Mouse (Mus musculus): ENCODE measurements at regions not wholly inside any gene's neighbourhood (a gene's known extent, or its start where the extent isn't known, plus 50 kb on each side); places are given as distances from the start of the nearest gene placed in this dataset.

DNA sequence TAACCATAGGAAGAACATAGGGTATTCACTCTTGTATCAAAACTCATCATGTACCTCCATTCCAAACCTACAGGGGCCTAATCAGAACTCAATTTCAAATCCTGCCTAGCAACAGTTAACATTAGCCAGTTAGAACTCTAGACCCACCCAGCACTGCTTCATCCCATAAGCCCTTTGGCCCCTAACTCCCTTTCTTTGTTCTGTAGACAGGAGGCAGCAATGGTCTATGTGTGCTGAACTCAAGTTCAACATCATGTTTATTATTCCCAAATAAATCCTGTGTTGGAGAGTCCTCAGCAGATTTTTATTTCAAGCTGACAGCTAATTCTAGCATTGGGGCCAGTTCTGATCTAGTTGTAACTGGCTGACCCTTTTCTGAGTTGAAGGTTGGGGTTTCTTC lies 112.2 kb downstream of the Ipo8 start:
- no peak for DNase-seq (ENCODE audit: low spot score)

DNA sequence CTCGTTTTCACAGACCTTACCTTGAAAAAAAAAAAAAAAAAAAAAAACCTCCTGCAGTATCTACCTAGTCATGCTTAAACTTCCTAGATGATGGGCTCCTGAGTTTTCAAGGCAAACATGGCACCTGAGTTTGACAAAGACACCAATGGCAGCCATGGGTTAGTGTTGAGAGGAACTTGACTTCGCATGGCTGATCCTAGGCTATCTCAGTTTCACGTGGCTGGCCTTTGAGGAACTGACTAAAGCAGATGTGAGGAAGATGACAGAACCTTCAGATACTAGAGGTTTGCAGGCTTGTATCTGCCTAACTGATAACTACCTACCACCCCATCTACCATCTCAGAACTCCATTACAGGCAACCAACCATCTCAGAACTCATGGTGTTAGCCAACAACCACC lies 120.9 kb downstream of the Ipo8 start:
- DNase-seq (ENCODE audit: low spot score) = no peak

DNA sequence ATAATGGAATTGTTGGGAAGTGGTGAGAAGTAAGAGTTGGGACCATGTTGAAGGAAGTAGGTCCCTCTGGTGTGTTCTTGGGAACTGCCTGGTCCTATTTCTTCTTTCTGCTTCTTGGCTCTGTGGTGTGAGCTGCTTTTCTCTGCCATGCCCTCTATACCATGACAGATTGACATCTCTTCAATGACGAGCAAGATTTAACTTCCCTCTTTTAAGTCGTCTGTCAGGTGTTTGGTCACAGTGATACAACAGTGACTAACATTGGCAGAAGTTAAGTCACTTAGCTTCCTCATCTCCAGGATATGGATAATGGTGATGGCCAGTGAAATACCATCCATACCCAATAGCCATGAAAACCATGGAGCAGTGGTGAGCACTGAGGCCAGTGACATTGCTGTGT lies 122.9 kb downstream of the Ipo8 start:
- no peak for DNase-seq (ENCODE audit: low spot score)

DNA sequence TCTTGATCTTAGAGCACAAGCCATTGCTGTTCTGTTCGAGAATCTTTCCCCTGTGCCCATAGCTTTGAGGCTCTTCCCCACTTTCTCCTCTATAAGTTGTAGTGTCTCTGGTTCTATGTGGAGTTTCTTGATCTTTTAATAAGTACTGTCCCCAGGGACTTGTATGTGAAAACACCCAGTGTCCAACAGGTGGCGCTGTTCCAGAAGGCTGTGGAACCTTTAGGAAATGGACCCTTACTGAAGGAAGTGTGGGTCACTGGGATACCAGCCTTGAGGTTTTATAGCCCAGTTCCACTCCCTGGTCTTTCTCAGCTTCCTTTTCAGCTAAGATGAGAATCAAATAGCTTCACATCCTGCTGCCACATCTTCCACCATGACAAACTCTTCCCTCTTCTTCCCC lies 125.6 kb downstream of the Ipo8 start:
- DNase-seq (ENCODE audit: low spot score) = peak; percentile 73

DNA sequence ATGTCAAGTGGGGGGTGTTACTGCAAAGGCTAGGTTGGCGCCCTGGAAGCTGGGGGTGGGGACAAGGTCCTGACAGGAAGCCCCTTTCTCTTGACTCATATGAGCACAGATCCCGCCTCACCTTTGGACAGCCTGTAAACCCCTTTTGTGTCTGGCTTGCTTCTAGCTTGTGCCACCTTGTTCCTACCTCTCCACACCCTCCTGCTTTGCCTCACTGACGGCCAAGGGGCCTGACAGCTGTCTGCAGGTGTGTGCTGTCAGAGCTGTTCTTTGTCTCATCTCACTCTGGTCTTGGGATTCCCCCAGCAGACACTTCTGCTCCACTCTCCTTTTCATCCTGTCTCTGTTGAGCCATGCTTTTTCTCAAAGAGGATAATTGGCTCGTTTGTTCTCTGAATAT lies 137.9 kb downstream of the Ipo8 start:
- no peak for DNase-seq (ENCODE audit: low spot score)

DNA sequence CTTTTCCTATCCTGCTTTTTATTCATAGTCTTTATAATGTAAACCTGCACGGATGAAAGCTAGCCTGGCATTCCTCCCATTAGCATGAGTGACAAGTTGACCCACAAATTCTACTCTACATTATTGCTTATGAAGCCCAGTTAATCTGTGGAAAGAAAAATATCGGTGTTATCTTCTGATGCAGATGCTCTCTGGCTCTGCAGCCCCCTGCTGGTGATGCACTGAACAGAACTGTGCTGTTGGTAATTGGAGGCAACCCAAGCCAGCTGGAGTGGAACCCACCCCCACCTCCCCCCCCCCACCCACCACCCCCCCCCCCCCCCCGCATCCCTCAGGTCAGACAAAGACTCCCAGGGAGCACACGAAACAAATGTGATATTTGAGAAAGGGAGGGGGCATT lies 143.5 kb downstream of the Ipo8 start:
- peak; percentile 82 for DNase-seq (ENCODE audit: low spot score)

DNA sequence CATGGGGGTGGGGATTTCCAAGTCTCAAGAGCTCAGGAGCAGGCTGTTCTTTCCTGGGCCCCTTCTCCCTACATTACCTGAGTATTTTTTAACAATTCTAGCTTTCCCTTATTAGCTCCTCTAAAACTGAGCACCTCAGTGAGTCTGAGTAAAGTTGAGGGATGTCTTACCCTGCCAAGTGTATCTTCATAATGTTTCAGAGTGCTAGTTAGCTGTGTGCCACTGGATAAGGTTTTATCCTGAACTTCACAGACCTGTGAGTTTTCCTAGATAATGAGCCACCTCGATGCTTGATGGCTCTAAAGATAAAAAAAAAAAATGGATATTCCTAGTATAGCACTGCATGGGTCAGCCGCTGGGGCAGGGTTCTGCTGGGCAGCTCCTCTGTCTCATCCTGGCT lies 171.1 kb downstream of the Ipo8 start:
- no peak for DNase-seq (ENCODE audit: low spot score)

DNA sequence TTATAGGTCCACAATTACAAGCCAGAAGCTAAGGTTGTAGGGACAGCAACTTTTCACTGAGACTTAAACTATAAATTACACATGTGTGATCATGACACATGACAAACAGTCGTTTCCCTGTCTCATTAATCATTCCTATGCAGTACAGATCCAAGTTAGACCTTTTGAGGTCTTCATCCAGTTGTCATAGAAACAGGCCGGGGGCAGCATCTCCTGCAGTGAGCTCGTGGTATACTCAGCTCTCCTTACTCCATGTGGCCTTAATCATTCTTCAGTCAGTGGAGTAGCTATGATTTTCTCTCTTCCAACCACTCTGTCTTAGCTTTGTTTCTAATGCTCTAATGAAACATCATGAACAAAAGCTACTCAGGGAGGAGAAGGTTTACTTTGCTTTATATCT lies 178.1 kb downstream of the Ipo8 start:
- DNase-seq (ENCODE audit: low spot score) = no peak

DNA sequence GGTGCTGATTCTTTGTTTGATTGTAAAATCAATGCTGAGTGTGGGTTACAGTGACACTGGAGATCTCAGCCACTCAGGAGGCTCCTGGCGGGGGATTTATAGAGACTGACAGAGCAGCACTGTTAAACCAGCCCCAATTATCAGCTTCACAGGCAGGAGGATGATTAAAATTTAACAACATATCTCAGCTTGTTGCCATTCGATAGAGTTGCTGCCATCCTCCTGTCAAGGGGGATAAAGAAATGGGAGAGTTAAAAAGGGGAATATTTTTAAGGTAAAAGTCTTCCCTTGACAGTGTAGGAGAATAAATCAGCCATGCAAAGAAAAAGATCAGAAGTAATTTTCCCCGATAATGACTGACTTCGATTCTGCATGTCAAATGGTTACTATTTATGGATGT lies 178.8 kb downstream of the Ipo8 start:
- DNase-seq (ENCODE audit: low spot score) = no peak

DNA sequence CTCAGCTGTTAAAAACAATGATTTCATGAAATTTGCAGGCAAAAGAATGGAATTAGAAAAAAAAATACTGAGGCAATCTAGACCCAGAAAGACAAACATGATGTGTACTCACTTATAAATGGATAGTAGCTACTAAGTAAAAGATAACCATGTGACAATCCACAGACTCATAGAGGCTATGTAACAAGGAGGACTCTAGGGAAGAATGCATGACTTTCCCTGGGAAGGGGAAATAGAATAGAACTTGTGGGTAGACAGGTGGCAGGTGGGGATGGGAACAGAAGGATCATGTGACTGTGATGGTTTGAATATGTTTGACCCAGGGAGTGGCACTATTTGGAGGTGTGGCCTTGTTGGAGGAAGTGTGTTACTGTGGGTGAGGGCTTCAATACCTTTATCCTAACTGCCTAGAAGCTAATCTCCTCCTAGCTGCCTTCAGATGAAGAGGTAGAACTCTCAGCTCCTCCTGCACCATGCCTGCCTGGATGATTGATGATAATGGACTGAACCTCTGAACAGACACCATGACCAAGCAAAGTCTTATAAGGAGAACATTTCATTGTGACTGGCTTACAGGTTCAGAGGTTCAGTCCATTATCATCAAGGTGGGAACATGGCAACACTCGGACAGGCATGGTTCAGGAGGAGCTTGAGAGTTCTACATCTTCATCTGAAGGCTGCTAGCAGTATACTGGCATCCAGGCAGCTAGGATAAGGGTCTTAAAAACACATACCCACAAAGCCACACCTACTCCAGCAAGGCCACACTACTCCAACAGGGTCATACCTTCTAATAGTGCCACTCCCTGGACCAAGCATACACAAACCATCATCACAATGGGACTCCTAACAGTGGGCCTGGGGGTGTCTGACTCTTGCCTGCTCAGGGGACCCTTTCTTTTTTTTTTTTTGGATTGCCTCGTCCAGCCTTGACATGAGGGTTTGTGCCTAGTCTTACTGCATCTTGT lies 183.6 kb downstream of the Ipo8 start:
- DNase-seq (ENCODE audit: low spot score) = no peak

DNA sequence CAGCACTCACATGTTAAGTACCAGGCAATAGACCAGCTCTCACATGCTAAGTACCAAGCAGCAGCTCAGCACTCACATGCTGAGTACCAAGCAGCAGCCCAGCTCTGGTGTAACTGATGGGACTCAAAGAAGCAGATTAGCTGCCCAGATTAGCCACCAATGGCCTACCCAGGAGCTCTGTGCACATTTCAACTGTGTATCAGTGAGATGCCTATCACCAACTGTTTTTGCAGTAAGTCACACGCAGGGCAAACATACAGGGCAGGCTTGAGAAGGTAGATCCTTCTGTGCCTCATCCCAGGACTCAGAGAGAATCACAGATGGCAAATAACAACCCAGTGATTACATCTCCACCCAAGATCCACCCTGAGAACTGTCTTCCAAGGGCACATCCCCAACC lies 190.7 kb downstream of the Ipo8 start:
- no peak for DNase-seq (ENCODE audit: low spot score)

DNA sequence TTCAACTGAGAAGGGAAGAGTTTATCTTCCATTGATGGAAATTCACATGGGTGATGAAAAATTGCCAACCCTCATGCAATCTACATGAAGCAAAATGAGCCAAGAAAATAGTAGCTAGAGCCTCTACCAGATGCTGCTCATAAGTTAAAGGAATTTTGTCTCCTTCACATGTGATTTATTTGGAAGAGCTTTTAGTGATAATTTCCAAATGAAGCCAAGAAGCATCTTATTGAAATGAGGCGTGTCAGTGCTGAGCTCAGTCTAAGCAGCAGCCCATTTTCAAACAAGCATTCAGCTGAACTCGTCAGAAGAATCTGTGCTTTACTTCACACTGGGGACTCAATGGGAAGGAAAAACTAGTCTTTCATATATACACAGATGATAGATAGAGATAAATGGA lies 190.0 kb upstream of the Tmtc1 start:
- DNase-seq (ENCODE audit: low spot score) = no peak

DNA sequence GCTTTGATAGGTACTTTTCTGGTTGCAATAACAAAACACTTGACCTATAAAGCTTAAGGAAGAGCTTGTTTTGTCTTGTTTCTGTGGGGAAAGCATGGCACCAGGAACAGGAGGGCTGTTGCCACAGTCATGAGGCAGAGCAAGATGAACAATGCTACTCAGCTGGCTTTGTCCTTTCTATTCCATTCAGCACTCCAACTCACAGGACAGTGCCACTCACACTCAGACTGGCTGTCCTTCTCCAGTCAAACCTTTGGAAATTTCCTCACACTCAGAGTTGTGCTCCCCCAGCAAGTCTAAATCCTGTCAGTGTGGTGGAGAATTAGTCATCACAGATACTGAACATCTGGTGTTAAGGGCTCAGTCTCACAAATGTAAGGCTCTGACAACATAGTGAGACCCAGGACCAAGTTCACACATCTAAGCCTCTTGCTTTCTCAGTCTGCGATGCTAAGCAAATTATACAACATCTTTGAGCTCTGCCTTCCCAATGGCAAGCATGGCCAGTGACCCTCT lies 183.0 kb upstream of the Tmtc1 start:
- no peak for DNase-seq (ENCODE audit: low spot score)

DNA sequence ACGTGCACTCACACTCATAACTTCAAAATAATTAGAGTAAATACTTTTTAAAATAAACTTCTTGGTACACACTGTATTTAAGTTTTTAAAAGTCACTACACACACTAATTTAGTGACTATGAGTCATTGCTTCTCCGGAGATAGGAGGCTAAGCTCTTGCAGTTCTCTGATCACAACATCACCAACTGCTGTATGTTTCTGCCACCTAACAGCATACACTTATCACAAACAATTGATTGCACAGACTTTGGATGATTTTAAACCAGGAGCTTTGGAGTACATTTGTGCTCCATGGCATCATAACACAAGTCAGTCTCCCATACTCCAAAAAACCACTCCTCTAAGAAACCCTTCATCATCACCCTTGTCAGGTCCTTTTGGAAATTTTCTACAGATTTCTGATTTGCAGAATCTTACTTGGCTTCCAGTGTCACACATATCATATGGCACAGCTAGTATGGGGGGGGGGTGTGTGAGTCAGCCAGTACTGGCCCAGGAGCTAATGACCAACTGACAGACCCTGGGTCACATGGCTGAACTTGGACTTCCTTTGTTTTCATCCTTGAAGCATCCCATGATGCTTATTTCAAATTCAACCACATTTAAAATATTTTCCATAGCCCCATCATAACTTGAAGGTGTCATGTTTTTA lies 179.1 kb upstream of the Tmtc1 start:
- no peak for DNase-seq (ENCODE audit: low spot score)

DNA sequence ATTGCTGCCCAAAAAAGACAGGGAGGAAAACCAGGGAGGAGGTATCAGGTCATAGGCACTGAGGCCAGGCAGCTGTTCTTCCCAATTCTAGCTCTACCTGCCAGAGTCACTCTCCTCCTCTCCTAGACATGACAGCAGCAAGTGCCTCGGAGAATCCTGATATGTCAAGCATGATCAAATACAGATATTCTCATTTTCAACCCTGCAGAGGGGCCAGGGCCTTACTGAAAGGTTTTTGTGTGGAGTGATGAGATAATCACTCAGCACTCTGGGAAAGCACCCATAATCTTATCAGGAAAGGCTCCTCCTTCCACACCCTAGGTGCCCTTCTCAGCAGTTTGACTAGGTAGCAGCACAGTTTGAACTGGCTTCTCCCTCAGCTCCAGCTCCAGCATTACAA lies 175.8 kb upstream of the Tmtc1 start:
- no peak for DNase-seq (ENCODE audit: low spot score)

DNA sequence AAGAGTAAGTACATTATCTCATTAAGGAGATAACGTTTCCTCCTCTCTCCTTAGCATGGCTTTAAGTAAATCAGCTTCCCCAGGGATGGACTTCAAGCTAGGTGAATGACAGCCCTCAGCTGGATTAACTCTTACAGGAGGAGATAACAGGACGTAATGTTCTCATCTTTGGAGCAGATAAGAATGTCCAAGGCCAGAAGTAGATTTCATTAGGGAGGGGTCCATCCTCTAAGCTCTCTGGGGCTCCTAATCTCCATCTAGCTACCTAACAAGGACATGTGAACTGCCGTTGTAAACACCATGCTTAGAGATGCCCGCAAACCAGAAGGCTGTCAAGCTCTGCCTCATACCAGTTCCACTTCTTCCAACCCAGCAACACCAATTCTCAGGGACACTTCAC lies 171.7 kb upstream of the Tmtc1 start:
- no peak for DNase-seq (ENCODE audit: low spot score)

DNA sequence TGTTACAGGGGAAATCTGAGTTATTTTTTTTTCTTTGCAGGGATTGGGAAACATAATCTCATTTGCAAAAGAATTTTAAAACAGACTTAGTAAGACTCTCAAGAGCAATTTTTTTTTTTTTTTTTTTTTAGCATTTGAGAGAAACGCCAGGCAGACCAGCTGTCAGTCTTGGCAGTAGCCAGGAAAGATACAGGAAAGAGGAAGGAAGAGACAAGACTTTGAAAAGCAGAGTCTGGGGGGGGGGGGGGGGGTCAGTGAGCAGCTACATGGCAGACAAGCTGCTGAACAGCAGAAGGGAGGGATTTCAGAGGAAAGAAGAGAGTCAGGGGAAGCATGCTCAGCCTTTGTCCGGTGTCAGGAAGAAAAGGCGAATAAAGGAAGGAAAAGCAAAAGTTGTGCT lies 171.3 kb upstream of the Tmtc1 start:
- no peak for DNase-seq (ENCODE audit: low spot score)

DNA sequence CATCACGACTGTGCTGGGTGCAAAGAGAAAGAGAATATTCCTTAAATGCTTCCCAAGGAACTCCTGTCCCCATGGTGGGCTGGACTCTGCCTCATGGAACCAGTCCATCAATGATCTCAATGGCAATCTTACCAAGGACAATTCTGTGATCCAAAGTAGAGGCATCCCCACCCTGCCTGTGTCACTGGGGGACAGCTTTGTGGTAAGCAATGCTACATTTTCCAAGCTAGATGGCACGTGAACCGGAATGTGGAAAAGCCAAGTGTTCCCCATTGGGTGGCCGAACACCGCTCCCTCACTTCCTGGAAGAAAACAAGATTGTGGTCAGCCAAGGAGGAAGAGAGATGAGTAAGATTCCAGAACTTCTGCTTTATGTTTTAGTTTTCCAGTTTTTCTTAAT lies 164.7 kb upstream of the Tmtc1 start:
- no peak for DNase-seq (ENCODE audit: low spot score)

DNA sequence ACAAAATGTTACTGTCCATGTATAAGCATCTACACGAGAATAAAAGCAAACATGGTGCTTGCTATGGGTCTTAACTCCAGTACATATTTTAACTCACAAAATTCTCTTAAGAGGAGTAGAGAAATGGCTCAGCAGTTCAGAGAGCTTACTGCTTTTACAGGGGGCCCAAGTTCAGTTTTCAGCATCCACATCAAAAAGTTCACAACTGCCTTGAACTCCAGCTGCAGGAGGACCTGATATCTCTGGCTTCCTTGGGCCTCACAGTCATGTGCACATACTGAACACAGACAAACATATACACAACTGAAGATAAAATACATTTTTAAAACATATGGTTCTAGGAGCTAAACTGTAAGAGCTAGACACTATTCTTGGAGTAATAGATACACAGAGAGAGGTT lies 161.0 kb upstream of the Tmtc1 start:
- no peak for DNase-seq (ENCODE audit: low spot score)

DNA sequence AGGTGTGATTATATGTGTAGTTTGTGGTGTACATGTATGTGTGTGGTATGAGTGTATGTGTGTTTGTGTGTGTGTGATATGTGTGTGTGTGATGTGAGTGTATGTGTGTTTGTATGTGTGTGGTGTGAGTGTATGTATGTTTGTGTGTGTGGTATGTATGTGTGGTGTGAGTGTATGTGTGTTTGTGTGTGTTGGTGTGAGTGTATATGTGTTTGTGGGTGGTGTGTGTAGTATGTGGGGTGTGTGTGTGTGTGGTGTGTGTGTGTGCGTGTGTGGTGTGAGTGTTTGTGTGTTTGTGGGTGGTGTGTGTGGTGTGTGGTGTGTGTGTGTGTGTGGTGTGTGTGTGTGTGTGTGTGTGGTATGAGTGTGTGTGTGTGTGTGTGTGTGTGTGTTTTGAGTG lies 160.6 kb upstream of the Tmtc1 start:
- no peak for DNase-seq (ENCODE audit: low spot score)

DNA sequence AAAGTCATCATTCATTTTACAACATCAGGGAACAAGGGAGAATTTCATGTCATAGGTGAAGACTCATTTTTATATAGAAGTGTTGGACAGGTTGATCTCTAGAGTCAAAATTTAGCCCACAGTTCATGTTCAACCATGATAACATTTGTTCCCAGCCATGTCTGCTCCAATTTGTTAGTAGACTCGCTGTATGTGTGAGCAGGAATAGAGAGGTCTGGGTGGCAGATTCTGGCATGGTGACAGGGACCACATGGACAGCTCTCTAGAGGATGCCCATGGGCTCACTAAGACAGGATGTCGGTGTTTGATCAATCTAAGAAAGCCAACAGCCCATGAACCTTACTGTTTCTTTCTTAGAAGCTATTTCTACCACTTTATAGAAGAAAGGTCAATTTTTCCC lies 159.7 kb upstream of the Tmtc1 start:
- DNase-seq (ENCODE audit: low spot score) = no peak

DNA sequence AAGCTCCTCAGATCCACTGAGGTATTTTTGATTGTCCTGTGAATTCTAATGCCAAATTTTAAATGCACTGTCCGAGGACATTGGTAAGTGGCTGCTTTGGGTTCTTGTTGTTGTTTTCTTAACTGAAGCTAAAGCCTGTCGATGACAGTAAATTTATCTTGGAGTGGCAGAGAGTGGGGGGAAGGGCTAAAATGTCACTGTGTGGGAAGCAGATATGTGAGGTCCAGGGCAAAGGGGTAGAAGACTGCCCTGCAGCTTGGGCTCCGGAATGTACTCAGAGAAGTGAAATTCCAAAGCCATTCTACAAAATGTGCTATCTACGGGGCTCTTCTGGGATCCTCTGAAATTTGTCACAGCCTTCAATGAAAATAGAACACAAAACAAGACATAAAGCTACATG lies 159.3 kb upstream of the Tmtc1 start:
- no peak for DNase-seq (ENCODE audit: low spot score)

DNA sequence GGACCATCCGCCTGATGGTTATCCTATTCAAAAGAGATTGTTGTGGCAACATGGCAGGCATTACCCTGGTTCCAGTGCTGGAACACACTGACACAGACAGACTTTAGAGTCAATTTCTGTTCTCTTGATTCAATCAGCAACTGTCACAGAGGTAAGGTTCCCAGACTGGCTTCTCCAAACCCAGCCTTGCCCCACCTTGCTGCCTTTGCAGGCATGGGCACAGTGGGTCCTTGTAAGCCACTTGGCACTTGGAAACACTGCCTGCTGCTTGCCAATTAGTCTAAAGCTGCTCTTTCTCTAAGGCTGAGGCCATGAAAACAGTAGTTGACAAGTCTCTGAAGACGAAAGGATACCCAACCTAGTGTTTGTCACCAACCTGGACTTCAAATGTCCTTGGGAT lies 158.7 kb upstream of the Tmtc1 start:
- no peak for DNase-seq (ENCODE audit: low spot score)

DNA sequence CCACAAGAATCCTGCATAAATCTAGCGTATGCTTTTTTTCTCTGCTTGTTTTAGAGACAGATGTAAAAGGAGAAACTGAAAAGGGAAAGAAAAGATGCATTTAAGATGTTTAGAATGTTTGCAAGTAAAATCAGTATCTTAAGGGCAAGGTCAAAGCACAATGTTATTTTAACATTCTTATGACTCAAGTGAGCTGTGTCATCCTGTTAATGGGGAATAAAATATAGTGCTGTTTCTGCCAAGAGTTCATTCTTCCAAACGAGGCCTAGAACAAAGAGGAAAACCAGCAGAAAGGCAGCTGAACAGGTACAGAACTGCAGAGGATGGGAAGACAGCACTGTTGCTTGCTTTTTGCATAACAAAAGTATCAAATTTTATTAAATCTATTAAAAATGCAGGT lies 156.7 kb upstream of the Tmtc1 start:
- no peak for DNase-seq (ENCODE audit: low spot score)

Measured in testis, postnatal 10 days (tissue).